Mouse (Mus musculus): ENCODE results near the gene Slc35e2.

GRCm38 (mm10) chr4:155591012-155591719 lies 10.1 kb upstream of the Slc35e2 start:
- TF ChIP-seq POLR2A (IDR thresholded peaks at IDR 0.05; ENCODE audit: insufficient read depth, low read length): no peak
- TF ChIP-seq CTCF (IDR thresholded peaks at IDR 0.05; ENCODE audit: low read depth, low read length): no peak
